Mouse (Mus musculus) cerebellum, postnatal 36 days (tissue): Measurements from ENCODE around the gene Cdk6.
"Not testable (repeated sequence)": the region's sequence is repeated elsewhere in the genome, so short reads cannot be mapped to it uniquely, and the experiment has no call there.

ENCODE experiments used
- DNase-seq, 2 experiments: peaks; one replicate each; pipeline ENCODE4 v3.0.0; 2021 to 2022; ENCODE audit warnings: mixed read lengths in 2 of 2

The Cdk6 gene

DNA sequence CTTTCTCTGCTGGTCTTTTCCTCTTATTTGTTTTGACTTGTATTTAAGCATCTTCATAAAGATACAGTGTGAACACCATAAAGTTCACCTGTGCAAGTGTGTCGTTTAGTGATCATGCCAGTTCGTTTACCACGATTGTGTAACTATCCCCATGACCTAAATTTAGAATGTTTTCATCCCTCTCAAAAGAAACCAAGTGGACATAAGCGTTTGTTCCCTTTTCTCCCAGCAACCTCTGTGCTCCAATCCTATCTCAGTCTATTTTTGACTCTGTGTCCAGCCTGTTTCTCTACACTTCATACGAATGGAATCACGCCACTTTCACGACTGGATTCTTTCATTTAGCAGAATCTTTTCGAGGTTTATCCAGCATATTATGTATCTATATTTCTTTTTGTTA, 40.5 kb downstream of the Cdk6 start:
- no peak for DNase-seq

GRCm38 (mm10) chr5:3382343-3383040, 41.2 kb downstream of the Cdk6 start:
- DNase-seq: no peak

GRCm38 (mm10) chr5:3383547-3383946, 42.3 kb downstream of the Cdk6 start:
- DNase-seq: no peak

GRCm38 (mm10) chr5:3385078-3385477, 43.8 kb downstream of the Cdk6 start:
- no peak for DNase-seq

DNA sequence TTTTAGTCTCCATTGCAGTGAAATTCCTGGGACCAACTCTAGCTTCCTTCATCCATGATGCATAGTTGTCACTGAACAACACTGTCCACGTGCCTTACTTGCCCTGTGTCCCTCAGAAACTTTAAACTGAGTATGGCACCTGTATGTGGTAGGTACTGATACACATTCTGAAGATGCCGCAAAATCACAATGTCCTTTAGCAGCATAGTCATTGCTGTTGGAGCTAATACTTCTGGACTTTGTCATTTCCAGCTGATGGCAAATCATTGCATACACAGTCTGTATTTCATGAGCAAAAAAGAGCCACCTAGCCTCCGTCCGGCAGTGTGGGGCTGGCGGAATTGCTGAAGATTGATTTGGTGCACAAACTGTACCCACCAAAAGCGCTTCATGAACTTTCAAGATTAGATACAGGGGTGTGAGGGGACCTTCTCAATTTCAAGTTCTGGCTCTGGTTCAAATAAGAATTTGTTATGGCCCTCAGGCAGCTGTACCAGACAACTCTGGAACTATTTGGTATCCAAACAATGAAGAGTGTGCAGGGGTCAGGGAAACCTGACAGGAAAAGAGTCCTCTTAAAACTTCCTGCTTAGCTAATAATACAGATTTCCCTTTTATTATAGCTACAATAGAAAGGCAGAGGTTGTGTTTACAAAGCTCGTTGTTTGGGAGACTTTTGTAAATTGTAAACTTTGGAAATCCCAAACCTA, 44.9 kb downstream of the Cdk6 start:
- no peak for DNase-seq

- DNase-seq: no peak
Measured at GRCm38 (mm10) chr5:3386731-3387087, 45.4 kb downstream of the Cdk6 start.

GRCm38 (mm10) chr5:3387138-3387537, 45.9 kb downstream of the Cdk6 start:
- no peak for DNase-seq

GRCm38 (mm10) chr5:3392856-3393255, 51.6 kb downstream of the Cdk6 start:
- DNase-seq: no peak

- no peak for DNase-seq
Measured at GRCm38 (mm10) chr5:3394145-3394544, 52.9 kb downstream of the Cdk6 start.

GRCm38 (mm10) chr5:3395020-3395419, 53.7 kb downstream of the Cdk6 start:
- DNase-seq: peak in 1 of 2 experiments; percentile 19

DNA sequence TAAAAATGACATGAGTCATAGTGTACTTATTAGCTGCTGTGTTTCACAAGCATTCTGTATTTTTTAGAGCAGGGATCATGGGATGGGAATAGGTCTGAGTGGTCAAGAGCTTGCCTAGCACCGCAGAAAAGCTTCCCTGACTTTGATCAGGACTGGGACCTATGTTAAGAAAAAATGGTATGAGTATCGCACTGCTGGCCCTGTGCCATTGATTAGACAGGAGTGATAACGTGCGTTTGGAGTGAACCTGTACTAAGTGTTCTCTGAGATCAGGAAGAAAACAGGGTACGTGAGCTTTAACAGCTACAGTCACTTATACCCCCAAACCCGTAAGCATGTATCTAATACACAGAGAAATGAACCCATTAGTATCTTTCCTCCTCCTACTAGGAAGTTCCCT, 54.9 kb downstream of the Cdk6 start:
- DNase-seq: no peak

- DNase-seq: no peak
Measured at GRCm38 (mm10) chr5:3396910-3397575, 55.8 kb downstream of the Cdk6 start.

- DNase-seq: no peak
Measured at GRCm38 (mm10) chr5:3399784-3400494, 58.7 kb downstream of the Cdk6 start.

GRCm38 (mm10) chr5:3405102-3405501, 63.8 kb downstream of the Cdk6 start:
- peak; percentile 54 to 57 for DNase-seq

DNA sequence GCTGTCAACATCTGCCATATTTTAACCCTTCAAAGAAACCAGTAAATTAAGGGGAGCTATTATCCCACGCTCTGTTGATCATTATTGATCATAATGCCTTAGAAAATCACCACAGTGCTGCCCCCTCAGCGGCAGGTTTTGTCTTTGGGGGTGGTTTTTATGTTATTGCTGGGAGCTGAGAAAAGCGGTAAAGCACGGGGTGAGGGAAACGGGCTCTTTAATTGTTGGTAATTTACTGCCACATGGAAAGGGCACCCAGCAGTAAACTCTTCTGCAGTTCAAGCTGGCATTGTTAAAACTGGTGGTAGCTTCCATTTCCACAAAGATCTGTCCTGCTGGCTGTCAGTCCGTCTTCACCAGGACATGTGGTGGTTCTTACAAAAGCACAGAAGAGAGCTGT, 64.2 kb downstream of the Cdk6 start:
- DNase-seq: no peak

GRCm38 (mm10) chr5:3407926-3408325, 66.6 kb downstream of the Cdk6 start:
- no peak for DNase-seq

- DNase-seq: not testable (repeated sequence)
Measured at GRCm38 (mm10) chr5:3418183-3418582, 76.9 kb downstream of the Cdk6 start.

- DNase-seq: no peak
Measured at GRCm38 (mm10) chr5:3420094-3420831, 79.0 kb downstream of the Cdk6 start.

- no peak for DNase-seq
Measured at GRCm38 (mm10) chr5:3420832-3421228, 79.5 kb downstream of the Cdk6 start.

DNA sequence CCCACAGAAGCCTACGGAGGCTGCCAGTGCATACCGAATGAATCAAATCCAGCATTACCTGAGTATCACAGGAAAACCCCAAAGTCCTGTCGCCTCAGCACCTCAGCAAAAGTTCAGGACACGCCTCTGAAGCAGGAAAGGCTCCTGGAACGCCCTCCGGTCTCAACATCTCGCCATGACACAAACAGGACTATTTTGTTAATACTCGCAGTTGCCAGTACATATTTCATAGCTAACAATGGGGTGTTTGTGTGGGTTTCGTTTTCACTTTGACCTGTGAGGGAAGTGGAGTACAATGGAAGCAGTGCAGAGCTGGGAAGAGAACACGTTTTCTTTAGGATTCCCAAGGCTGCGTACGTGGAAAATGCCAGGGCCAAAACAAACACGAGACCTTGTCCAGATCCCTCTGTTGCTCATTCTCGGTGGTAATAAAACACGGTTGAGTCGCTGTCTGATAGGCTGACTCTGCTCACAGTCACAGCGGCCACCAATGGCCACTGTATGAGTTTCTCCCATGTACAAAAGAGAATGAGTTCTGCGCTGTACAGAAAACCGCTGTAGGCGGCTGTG, 91.9 kb downstream of the Cdk6 start:
- DNase-seq: not testable (repeated sequence)

GRCm38 (mm10) chr5:3434105-3434504, 92.8 kb downstream of the Cdk6 start:
- DNase-seq: not testable (repeated sequence)

DNA sequence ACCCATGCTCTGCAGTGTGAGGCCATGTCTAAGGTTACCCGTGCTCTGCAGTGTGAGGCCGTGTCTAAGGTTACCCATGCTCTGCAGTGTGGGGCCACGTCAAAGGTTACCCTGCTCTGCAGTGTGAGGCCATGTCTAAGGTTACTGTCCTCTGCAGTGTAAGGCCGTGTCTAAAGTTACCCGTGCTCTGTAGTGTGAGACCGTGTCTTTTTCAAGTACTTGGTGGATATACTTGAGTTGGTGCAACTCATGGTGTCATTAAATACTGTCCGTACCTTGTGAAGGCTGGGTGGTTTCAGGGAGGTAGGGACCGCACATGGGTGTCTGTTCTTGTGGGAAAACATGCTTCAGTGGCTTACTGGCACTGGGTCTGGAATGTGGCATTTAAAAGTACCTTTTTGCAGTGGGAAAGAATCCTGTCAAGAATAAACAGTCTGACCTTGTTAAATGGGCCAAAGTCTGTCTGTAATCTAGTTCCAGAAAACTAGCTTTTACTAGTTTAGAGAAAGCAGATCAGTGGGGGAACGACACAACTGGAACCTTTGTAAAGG, 97.2 kb downstream of the Cdk6 start:
- not testable (repeated sequence) for DNase-seq
